Mouse (Mus musculus) liver, adult (tissue): ENCODE data around the gene Mrgprd.

Experiments
- GATA4 ChIP-seq: IDR thresholded peaks from 2 replicates; pipeline ENCODE4 v1.6.1; 2014; ENCODE audit warnings: mild to moderate bottlenecking, low read length; ENCODE audit not compliant: insufficient replicate concordance

Mrgprd gene

DNA sequence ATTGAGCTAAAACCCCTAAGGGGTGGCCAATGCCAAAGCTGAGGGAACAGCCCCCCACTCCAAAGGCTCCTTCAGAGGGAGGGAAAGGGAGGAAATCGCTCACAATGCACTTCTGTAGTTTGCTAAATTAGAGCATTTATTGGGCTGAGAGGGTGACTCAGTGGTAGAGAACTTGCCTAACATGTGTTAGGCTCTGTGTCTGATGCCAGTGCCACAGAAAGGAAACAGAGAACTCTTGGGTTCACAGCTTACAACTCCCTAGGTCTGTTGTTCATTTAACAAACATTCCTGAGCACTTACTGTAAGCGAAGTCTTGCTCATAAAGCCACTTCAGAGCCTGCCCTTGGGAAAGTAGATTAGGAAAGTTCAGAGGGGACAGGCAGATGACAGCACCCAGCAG, 15.3 kb downstream of the Mrgprd start:
- TF ChIP-seq GATA4 = no peak

DNA sequence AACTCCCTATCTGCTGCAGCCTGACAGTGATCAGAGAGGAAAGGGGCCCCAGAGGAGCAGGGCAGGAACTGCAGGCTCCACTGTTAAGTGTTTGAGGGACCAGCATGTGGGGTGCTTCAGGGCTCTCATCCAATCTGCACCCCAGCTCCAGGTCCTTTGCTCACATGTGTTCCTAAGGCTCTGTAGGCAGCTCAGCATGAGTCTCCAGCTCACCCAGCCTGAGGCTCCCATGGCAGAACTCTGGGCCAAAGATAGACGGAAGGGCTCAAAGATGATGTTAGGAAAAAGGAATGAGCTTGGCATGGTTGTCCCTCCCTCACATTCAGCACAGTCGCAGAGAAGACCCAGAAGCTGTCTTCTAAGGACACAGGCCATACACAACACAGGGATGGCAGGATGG, 16.0 kb downstream of the Mrgprd start:
- TF ChIP-seq GATA4 = no peak

DNA sequence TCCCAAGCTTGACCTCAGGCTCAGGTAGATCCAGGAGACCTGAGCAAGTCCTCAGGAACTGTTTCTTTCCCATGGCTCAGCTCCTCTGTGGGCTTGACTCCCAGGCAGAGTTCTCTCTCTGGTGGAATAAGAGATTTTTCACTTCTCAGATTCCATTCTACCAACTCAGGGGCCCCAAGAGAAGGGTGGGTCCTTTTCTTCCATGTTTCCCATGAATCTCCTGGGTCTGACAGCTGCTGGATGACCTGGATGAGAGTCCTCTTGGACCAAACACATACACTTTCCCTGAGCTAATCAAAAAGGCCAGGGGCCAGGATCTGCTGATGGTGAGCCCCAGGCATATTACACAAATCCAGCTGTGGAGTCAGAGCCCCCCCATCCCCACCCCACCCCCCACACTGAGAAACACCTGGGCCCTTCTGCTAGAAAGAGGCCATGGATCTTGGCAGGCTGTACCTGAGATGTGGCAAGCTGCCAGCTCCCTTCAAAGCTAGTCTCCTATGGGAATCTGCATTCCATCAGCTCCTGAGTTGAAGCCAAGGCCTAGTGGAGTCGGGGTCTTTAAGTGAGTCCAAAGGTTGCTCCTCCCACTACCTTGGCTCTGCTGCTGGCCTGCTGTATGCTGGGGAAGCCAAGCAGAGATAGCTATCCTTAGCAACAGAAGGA, 17.9 kb downstream of the Mrgprd start:
- no peak for TF ChIP-seq GATA4

DNA sequence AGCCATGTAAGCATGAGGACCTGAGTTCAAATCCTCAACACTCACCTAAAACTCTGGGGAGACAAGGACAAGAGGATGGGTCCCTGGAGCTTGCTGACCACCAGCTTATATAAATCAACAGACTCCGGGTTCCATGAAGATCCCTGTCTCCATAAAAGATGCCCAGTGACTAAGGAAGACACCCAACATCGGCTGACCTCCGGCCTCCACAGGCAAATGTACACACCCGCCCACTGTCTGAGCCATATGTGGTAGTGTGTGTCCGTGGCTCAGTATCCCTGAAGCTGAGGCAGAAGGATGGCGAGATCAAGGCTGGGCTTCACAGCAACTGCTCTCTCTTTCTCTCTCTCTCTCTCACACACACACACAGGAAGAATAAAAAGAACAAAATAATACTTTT, 19.3 kb downstream of the Mrgprd start:
- TF ChIP-seq GATA4 = no peak

DNA sequence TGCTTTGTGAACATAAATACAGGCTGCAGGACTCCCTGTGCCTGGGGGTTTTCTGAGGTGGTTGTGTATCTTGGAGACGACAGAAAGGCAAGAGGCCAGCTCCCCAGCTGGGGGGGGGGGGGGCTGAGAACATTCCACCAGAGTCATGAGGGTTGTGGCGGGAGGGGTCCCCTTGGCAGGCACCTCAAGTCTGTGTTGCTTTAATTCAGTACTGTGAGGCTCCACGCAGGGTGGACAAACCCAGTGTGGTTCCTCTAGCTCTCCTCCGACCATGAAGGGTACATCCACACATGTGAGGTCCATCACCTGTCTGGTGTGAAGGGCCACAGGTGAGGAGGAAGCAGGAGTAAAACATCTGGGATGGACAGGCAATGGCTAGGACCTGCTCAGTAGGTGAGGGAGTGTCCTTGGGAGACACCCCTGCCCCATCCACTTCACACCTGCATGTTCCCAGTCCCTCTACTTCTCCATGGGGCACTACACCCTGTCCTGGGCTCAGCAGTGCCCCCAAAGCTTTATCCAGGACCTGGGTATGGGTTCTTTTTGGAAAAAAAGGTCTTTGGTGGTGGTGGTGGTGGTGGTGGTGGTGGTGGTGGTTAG, 19.9 kb downstream of the Mrgprd start:
- no peak for TF ChIP-seq GATA4

DNA sequence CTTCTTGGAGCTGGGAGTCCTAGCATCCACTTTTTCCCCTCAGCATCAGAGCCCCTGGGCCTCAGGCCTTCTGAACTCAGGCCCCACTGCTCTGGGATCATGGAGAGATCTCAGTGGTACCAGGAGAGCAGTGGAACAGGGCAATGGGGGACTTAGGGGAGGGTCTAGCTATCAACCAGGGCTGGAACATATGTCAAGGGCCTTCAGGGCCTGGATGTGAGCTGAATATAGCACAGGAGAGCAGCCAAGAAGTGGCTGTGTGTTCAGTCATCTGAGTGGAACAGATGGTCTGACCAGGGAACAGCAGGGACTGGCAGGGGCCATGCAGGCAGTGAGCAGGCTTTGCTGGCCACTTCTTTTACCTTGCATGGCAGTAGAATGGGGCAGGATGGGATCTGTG, 20.6 kb downstream of the Mrgprd start:
- no peak for TF ChIP-seq GATA4

DNA sequence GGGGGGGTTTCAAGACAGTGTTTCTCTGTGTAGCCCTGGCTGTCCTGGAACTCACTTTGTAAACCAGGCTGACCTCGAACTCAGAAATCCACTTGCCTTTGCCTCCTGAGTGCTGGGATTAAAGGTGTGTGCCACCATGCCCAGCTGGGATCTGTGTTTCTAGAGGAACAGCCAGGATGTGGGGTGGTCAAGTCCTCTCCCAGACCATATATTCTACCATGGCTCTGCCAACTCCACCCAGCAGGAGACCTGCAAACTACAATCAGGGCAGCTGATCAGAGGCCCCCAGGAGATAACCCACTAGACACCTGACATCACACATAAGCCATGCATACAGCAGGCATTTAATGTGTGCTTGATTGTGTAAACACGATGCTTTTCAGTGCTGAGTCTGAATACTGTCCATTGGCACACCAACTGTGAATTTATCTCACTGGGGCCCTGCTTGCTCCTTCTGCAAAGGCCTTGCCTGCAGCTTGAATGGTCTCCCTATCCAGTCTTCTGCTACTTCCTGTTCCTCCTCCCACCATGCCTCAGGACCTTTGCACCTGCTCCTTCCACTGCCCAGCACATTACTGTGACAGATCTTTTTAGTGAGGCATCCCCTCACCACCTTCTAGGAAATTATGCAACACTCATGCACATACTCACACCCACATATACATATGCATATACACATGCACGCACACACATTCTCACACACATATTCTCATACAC, 21.1 kb downstream of the Mrgprd start:
- no peak for TF ChIP-seq GATA4

DNA sequence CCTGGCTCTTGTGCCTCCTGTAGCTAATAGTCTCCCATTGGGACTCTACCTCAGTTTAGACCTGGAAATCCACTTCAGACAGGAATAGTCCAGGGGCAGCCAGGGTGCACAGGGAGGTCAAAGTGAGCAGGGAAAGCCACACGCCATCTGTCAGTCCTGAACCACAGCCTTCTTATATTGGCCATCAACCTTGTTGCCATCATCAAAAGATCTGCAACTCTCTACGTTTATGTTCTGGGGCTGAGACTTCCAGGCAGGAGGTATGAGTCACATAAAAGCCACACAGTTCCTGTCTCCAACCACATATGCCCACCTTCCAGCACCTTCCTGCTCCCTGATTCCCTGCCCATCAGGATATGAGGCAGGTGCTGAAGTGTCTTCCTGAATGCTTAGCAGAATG, 23.3 kb downstream of the Mrgprd start:
- no peak for TF ChIP-seq GATA4

DNA sequence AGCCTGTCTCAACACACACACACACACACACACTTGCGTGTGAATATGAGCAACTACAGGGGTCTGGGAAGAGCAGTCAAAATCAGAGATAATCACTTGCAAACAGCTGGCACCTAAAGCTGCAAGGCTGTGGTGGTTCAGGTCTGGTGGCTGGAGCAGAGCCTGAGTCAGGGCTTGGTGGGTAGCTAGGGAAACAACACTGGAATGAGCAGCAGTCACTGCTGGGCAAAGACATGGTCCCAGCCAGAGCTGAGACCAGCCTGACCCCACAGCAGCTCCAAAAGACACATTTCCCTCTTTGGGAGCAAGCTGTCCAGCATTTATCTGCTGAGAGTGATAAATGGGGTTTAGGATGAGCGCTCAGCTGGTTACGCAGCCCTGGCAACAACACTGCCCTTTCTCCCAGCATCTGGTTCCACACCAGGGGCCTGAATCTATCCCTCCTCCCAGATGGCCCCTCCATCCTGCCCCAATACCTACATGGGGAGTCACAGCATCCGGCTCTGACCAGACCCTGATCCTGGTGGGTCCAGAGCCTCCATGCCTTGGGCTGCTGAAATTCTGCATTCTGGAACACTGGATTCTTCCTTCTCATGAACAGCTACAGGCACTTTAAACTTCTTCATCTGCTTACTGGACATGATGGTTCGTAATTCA, 25.7 kb downstream of the Mrgprd start:
- no peak for TF ChIP-seq GATA4
